Mouse (Mus musculus) megakaryocyte, embryonic 14.5 days (primary cell): ENCODE results near the gene Prpf40b.

Experiments used
- FLI1 ChIP-seq: IDR thresholded peaks from 2 replicates; pipeline ENCODE4 v1.6.1; 2012; ENCODE audit warnings: low read length, inconsistent platforms, mixed read lengths
- GATA1 ChIP-seq: IDR thresholded peaks from 3 replicates; pipeline ENCODE4 v1.6.1; 2012; ENCODE audit warnings: mixed read lengths, low read length, inconsistent platforms, borderline replicate concordance

- TF ChIP-seq FLI1 (no peak), GATA1 (no peak)
These were observed 4.3 kb upstream of the Prpf40b start for GRCm38 (mm10) chr15:99290586-99290985.
